Mouse (Mus musculus) midbrain, embryonic 13.5 days (tissue): ENCODE results near the gene Fam118b. TPM values are rescaled to one million over a fixed set of nuclear protein-coding genes. Genes with fewer than 3 reads are reported as not detected.

Source experiments
- ATAC-seq: fragments of 200-750 bp; cut with Nextera tagmentation; 2 replicates; pipeline ENCODE4 v1.8.0; 2017; ENCODE audit warnings: mild to moderate bottlenecking, moderate TSS enrichment, moderate library complexity
- H3K27ac ChIP-seq: fragments of 300-500 bp; sonication (generic); 2 replicates; pipeline ENCODE4 v1.5.1; 2015; ENCODE audit warnings: inconsistent platforms, mild to moderate bottlenecking, moderate library complexity
- H3K27me3 ChIP-seq: fragments of 300-500 bp; sonication (generic); 2 replicates; pipeline ENCODE4 v1.6.1; 2015; ENCODE audit warnings: mild to moderate bottlenecking, inconsistent platforms
- H3K36me3 ChIP-seq: fragments of 300-500 bp; sonication (generic); 2 replicates; pipeline ENCODE4 v1.6.1; 2015; ENCODE audit warnings: mild to moderate bottlenecking, inconsistent platforms
- H3K4me1 ChIP-seq: fragments of 300-500 bp; sonication (generic); replicated peaks from 2 replicates; pipeline ENCODE4 v1.6.1; 2015; ENCODE audit warnings: inconsistent platforms
- H3K4me2 ChIP-seq: fragments of 300-500 bp; sonication (generic); replicated peaks from 2 replicates; pipeline ENCODE4 v1.6.1; 2015; ENCODE audit warnings: moderate library complexity, mild to moderate bottlenecking, inconsistent platforms
- H3K4me3 ChIP-seq: fragments of 300-500 bp; sonication (generic); replicated peaks from 2 replicates; pipeline ENCODE4 v1.5.1; 2015; ENCODE audit warnings: mild to moderate bottlenecking, inconsistent platforms
- H3K9ac ChIP-seq: fragments of 300-500 bp; sonication (generic); replicated peaks from 2 replicates; pipeline ENCODE4 v1.6.1; 2015; ENCODE audit warnings: mild to moderate bottlenecking, inconsistent platforms
- H3K9me3 ChIP-seq: fragments of 300-500 bp; sonication (generic); 2 replicates; pipeline ENCODE4 v1.6.1; 2016; ENCODE audit warnings: mild to moderate bottlenecking, inconsistent platforms
- WGBS: fragments of 180-500 bp; shearing (Covaris S2); methylation state at CpG from one replicate; pipeline ENCODE4 v1.1.7; 2015; 5-methylcytosine and 5-hydroxymethylcytosine counted together
- polyA plus RNA-seq: library from polyadenylated mRNA; unstranded; fragments of >200 nt; fragmentation: Nextera tagmentation; extraction: Ambion mirVana; gene quantifications from 2 replicates; pipeline ENCODE4 v1.2.1, GENCODE M21; 2015

The Fam118b gene
- polyA plus RNA-seq, 1 experiment from 2014 or later, result 86.8 TPM

DNA sequence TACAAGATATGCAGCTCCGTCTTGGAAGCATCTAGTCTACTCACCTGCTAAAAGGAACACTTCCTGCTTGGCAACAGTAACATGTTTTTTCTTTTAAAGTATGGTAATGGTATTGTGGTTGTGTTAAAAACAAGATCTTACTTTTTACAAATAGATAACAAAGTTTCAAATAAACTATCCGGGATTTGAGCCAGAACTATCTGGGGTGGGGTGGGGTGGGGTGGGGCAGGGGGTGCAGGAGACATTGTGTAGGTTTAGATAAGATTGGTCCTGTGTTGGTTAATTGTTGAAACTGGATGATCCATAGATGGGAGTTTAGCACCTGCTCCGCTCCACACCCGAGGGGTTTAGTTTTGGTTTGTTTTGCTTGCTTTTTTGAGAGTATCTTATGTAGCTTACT is 5.2 kb downstream of the Fam118b start:
- H3K9me3 ChIP-seq, result no peaks in the 10 kb centered on the region
- peaks cover 14% of the 10 kb centered on the region; the same call in 1 of the 2 replicates for H3K36me3 ChIP-seq
- H3K4me3 ChIP-seq, result no peak overlapping the region
- ATAC-seq, result no peak
- no peak overlapping the region for H3K4me2 ChIP-seq
- H3K27me3 ChIP-seq, result no peaks in the 10 kb centered on the region
- WGBS, result 94% methylated on average over 4 of the region's 4 CpGs
- H3K4me1 ChIP-seq, result peaks cover 17% of the 10 kb centered on the region
- H3K27ac ChIP-seq, result no peak overlapping the region
- H3K9ac ChIP-seq, result no peak overlapping the region

DNA sequence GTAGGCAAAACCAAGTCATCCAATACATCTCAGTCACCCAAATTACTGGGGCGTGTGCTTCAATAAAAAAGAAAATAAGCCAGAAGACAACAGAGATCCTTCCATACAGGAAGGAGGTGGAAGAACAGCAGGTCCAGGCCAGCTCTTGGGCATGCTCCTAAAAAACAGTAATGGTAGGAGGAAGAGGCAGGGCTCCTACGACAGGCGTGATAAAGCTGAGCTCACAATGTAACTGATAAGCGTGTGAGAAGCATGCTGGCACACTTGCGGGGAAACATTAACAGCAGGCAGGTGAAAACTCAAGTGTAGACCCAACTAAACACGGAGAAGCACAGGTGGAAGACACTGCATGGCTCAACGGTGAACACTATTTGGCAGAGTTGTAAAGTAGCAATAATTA is 10.2 kb downstream of the Fam118b start:
- Histone ChIP-seq H3K4me1 (no peaks in the 10 kb centered on the region), H3K27ac (no peak overlapping the region), H3K9me3 (no peaks in the 10 kb centered on the region), H3K36me3 (peaks cover 14% of the 10 kb centered on the region), H3K9ac (no peak overlapping the region), H3K27me3 (no peaks in the 10 kb centered on the region), H3K4me3 (no peak overlapping the region), H3K4me2 (no peak overlapping the region)
- 95% methylated on average over 7 of the region's 7 CpGs for WGBS
- ATAC-seq, result no peak

DNA sequence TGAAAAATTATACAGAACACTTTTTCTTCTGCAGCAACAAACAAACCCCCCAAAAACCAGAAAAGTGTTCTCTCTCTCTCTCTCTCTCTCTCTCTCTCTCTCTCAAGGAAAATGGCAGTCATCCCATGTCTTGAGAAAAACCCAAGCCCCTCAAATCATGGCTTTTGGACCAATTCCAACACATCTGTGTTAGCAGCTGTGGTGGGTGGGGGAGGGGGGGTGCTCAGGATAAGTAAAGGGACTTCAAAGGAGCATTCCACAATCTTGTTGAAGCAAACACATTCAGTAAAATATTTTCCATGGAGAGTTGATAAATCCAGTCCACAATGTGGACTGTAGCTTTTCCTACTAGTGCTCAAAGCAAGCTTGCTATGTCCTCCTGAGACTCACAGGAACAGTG is 18.1 kb downstream of the Fam118b start:
- Histone ChIP-seq H3K27me3 (no peaks in the 10 kb centered on the region), H3K4me3 (no peak overlapping the region), H3K9me3 (no peaks in the 10 kb centered on the region), H3K9ac (no peak overlapping the region), H3K36me3 (peaks cover 12% of the 10 kb centered on the region), H3K4me1 (0 out of 2 replicates have a peak, but pooled peaks cover 3% of the 10 kb centered on the region), H3K27ac (no peak overlapping the region), H3K4me2 (no peak overlapping the region)
- no peak for ATAC-seq

DNA sequence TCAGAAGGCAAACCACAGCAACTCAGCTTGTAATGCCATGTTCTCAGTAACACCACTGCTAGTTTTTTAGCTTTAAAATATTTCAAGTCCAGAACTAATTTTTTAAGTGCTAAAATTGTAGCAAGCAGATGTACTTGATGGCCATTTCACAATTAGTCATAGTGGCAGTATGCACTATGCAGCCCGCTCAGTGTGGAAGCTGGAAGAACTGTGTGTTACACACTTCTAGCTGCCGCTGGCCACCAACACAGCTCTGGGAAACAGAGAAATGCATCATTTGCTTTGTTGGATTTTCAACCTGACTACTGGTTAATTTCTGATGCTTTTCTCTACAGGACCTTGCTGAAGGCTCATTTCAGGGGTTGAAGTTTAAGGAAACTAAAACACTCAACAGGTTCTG is 20.2 kb downstream of the Fam118b start:
- 99% methylated on average over 2 of the region's 2 CpGs for WGBS
- Histone ChIP-seq H3K4me3 (no peak overlapping the region), H3K27me3 (no peaks in the 10 kb centered on the region), H3K9ac (no peak overlapping the region), H3K36me3 (peaks cover 8% of the 10 kb centered on the region; the same call in 1 of the 2 replicates), H3K9me3 (no peaks in the 10 kb centered on the region), H3K27ac (no peak overlapping the region), H3K4me1 (0 out of 2 replicates have a peak, but pooled peaks cover 3% of the 10 kb centered on the region), H3K4me2 (no peak overlapping the region)
- ATAC-seq, result no peak

DNA sequence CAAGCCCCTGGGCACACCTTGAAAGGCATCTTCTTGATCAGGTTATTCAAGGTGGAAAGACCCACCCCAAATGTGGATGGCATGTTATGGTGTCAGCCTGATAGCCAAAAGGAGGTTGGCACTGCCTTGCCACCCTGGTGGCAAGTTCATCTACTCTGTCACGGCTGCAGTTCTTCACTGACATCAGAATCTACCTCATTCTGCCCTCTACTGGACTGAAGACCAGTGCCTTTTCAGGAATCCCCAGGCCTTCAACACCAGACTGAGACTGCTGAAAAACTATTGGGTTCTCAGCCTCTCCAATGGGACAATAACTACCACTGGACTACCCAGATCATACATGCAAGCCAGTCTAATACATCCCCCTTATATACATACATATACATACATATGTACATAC is 27.9 kb downstream of the Fam118b start:
- Histone ChIP-seq H3K9me3 (no peaks in the 10 kb centered on the region), H3K4me1 (no peaks in the 10 kb centered on the region), H3K27ac (no peak overlapping the region), H3K27me3 (no peaks in the 10 kb centered on the region), H3K36me3 (peaks cover 16% of the 10 kb centered on the region), H3K4me2 (no peak overlapping the region), H3K9ac (no peak overlapping the region), H3K4me3 (no peak overlapping the region)
- ATAC-seq, result no peak
- WGBS, result 75% methylated on average over 1 of the region's 1 CpGs

DNA sequence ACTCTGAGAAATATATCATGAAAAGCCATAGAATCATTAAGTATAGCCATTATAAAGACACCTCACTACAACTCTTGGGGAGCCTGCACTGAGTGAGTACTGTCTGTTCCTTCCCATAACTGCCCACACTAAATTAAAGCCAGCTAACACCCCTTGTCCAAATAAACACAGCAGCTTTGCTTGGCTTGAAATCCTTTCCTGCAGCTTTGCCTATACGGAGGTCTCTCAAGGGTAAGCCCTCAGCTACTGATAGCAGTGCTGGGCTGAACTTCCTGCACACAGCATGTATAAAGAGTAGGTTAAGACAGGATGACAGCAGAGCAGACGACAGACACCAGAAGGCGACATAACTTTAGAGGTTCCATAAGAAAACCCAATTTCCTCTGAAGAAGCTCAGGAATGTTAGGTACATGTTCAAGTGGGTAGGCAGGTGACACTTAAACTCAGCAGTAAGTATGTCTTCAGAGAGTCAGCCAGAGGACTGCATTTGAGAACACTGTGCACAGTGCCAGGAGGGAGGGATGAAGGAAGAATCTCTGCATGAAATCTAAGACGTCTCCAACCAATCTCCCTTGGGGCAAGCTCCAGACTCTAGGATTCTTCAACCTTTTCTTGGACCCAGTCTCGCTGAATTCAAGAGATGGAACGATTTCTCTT is 28.6 kb downstream of the Fam118b start:
- Histone ChIP-seq H3K4me2 (no peak overlapping the region), H3K4me3 (no peak overlapping the region), H3K36me3 (peaks cover 23% of the 10 kb centered on the region), H3K27me3 (no peaks in the 10 kb centered on the region), H3K9me3 (no peaks in the 10 kb centered on the region), H3K4me1 (no peaks in the 10 kb centered on the region), H3K9ac (no peak overlapping the region), H3K27ac (no peak overlapping the region)
- WGBS, result 88% methylated on average over 6 of the region's 6 CpGs
- ATAC-seq, result no peak

DNA sequence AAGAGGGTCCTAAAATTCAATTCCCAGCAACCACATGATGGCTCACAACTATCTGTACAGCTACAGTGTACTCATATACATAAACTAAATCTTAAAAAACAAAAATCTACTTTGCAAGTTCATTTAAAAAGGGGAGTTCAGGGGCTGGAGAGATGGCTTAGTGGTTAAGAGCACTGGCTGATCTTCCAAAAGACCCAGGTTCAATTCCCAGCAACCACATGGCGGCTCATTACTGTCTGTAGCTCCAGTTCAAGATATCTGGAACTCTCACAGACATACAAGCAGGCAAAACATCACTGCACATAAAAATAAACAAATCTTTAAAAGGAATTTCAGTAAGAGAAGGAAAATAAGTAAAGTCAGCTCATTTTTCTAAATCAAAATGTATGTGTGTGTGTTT is 29.2 kb downstream of the Fam118b start:
- ATAC-seq, result no peak
- no peak overlapping the region for H3K4me2 ChIP-seq
- H3K4me3 ChIP-seq, result no peak overlapping the region
- no peaks in the 10 kb centered on the region for H3K4me1 ChIP-seq
- peaks cover 27% of the 10 kb centered on the region for H3K36me3 ChIP-seq
- H3K27me3 ChIP-seq, result no peaks in the 10 kb centered on the region
- 94% methylated on average over 1 of the region's 1 CpGs for WGBS
- no peaks in the 10 kb centered on the region for H3K9me3 ChIP-seq
- H3K9ac ChIP-seq, result no peak overlapping the region
- no peak overlapping the region for H3K27ac ChIP-seq

DNA sequence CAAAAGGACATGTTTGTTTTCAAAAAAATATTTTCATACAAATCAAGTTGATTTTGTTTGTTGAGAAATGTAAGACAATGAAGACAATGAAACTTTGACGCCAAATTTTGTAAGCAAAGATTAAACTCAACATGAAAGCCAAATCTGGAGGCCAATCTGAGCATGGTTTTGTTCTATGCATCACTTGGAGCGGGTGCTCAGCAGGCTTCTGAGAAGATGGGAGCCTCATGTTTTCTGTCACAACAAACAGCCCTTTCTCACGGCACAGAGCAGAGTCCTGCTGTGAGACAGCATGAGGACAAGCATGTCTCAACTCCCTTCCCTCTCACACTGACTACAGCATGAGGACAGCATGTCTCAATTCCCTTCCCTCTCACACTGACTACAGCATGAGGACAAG is 31.6 kb downstream of the Fam118b start:
- Histone ChIP-seq H3K27ac (no peak overlapping the region), H3K36me3 (peaks cover 48% of the 10 kb centered on the region), H3K9me3 (no peaks in the 10 kb centered on the region), H3K4me3 (no peak overlapping the region), H3K9ac (no peak overlapping the region), H3K27me3 (no peaks in the 10 kb centered on the region), H3K4me1 (no peaks in the 10 kb centered on the region), H3K4me2 (no peak overlapping the region)
- 60% methylated on average over 3 of the region's 3 CpGs for WGBS
- ATAC-seq, result no peak

DNA sequence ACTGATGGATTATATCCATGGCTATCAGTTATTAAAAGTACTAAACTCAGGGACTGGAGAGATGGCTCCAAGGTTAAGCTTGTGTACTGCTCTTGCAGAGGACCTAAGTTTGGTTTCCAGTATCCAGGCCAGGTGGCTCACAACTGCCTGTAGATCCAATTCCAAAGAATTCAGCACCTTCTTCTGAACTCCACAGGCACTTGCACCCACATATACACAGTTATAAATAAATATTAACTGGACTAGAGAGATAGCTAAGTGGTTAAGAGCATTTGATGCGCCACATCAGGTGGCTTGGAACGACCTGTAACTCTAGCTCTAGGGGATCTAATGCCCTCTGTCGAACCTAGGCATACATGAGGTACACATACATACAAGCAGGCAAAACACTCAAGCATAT is 38.9 kb downstream of the Fam118b start:
- H3K9ac ChIP-seq, result no peak overlapping the region
- no peaks in the 10 kb centered on the region for H3K4me1 ChIP-seq
- no peak overlapping the region for H3K4me3 ChIP-seq
- 91% methylated on average over 3 of the region's 3 CpGs for WGBS
- H3K27ac ChIP-seq, result no peak overlapping the region
- H3K4me2 ChIP-seq, result no peak overlapping the region
- ATAC-seq, result no peak
- peaks cover 54% of the 10 kb centered on the region for H3K36me3 ChIP-seq
- H3K27me3 ChIP-seq, result no peaks in the 10 kb centered on the region
- H3K9me3 ChIP-seq, result no peaks in the 10 kb centered on the region

DNA sequence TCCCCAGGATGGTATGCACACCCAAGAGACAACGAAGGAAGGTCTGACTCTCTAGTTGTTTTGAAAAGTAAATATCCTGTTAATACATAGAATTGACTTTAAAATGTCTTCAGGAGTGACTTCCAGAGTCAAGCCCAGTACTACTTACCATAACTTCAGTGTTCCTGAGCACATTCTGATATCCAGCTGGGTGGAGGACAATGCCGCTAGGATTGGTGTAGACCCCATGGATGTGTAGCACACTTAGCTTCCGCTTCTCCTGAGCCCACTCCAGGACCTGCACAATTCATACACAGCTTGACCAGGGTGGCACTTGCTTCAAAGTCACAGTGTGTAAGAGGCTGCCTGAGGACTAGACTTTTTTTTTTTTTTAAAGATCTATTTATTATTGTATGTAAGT is 44.1 kb downstream of the Fam118b start:
- H3K27me3 ChIP-seq, result no peaks in the 10 kb centered on the region
- H3K9ac ChIP-seq, result no peak overlapping the region
- H3K36me3 ChIP-seq, result peaks cover 70% of the 10 kb centered on the region
- no peaks in the 10 kb centered on the region for H3K9me3 ChIP-seq
- no peaks in the 10 kb centered on the region for H3K4me1 ChIP-seq
- 96% methylated on average over 3 of the region's 3 CpGs for WGBS
- H3K27ac ChIP-seq, result no peak overlapping the region
- H3K4me2 ChIP-seq, result no peak overlapping the region
- no peak for ATAC-seq
- H3K4me3 ChIP-seq, result no peak overlapping the region

DNA sequence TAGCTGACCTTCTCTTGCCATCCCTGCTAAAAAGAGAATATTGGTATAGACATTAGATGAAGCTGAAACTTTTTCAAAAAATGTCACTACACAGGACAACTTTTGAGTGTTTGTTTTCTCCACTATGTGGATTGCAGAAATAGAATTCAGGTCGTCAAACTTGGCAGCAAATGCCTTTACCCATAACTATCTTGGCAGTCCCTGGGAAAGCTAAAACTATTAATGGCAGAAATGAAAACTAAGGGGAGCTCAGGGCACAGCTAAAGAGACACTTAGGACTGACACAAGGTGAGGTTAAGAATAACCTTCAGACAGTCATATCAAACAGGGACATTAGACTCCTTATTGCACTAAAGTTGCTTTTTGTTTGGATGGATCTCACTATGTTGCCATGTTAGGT is 49.6 kb downstream of the Fam118b start:
- H3K4me1 ChIP-seq, result no peaks in the 10 kb centered on the region
- H3K36me3 ChIP-seq, result peaks cover 85% of the 10 kb centered on the region
- no peak overlapping the region for H3K4me3 ChIP-seq
- H3K9ac ChIP-seq, result no peak overlapping the region
- H3K27ac ChIP-seq, result no peak overlapping the region
- H3K27me3 ChIP-seq, result no peaks in the 10 kb centered on the region
- H3K4me2 ChIP-seq, result no peak overlapping the region
- 81% methylated on average over 1 of the region's 1 CpGs for WGBS
- no peak for ATAC-seq
- H3K9me3 ChIP-seq, result no peaks in the 10 kb centered on the region

DNA sequence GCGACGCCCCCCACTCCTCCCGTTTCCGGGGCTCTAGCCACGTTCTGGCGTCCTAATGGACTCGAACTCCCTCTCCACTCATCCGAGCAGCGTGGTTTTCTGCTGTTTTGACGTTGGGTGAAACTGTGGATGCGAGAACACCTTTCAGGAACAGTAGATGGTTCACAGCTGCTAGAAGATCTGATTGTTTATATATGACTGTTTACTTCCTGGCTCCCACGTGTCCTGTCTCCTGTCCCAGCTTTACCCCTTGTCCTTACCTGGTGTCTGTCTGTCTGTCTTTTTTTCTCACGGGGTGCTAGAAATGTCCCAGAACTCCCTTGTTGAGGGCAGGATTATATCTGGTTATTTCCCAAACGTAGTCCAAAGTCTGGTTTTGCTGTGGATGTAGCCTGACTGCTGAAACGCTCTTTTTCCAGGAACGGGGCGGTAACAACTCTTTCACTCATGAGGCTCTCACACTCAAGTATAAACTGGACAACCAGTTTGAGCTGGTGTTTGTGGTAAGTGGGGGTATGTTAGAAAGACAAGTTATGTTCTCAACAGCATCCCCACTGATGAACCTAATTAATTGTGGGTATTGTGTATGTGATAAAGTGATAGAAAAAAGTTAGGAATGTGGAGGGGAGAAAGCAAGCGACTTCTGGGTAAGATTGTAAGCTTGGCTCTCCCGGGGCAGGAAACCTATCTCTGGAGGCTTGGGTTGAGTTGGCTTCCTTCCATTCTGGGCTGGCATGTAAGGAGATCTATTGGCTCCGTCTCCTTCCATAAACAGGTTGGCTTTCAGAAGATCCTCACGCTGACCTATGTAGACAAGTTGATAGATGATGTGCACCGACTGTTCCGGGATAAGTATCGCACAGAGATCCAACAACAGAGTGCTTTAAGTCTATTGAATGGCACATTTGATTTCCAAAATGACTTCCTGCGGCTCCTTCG is 55.8 kb downstream of the Fam118b start:
- Histone ChIP-seq H3K36me3 (peaks cover 62% of the 10 kb centered on the region), H3K4me1 (peaks cover 21% of the 10 kb centered on the region), H3K27me3 (no peaks in the 10 kb centered on the region), H3K4me2 (peak overlapping the region; percentile 95), H3K9me3 (no peaks in the 10 kb centered on the region), H3K9ac (peak overlapping the region; percentile 91), H3K27ac (0 out of 2 replicates have a peak overlapping the region, but pooled peaks have one; percentile 72), H3K4me3 (peak overlapping the region; percentile 94)
- WGBS, result 39% methylated on average over 26 of the region's 26 CpGs
- ATAC-seq, result no peak
